Mouse (Mus musculus) forebrain, embryonic 14.5 days (tissue): Measurements from ENCODE around the gene Racgap1. TPM values are rescaled to one million over a fixed set of nuclear protein-coding genes. Genes with fewer than 3 reads are reported as not detected.
A peak's percentile ranks its signal among the peaks of the same experiment; 100 is the strongest.

Source experiments
- ATAC-seq: fragments of 200-750 bp; cut with Nextera tagmentation; 2 replicates; pipeline ENCODE4 v1.8.0; 2017; ENCODE audit warnings: mild to moderate bottlenecking, moderate library complexity
- DNase-seq: peaks from one replicate; pipeline ENCODE4 v3.0.0-alpha.2; 2015; ENCODE audit warnings: low spot score
- H3K27ac ChIP-seq: fragments of 300-500 bp; sonication (generic); 2 replicates; pipeline ENCODE4 v1.5.1; 2014; ENCODE audit warnings: low read depth, mild to moderate bottlenecking, control low read depth, low read length, moderate library complexity
- H3K27me3 ChIP-seq: fragments of 300-500 bp; sonication (generic); replicated peaks from 2 replicates; pipeline ENCODE4 v1.6.1; 2014; ENCODE audit warnings: low read length, control low read depth, mixed read lengths; ENCODE audit not compliant: control insufficient read depth, insufficient read depth
- H3K36me3 ChIP-seq: fragments of 300-500 bp; sonication (generic); 2 replicates; pipeline ENCODE4 v1.6.1; 2014; ENCODE audit warnings: low read length, control low read depth; ENCODE audit not compliant: control insufficient read depth, insufficient read depth
- H3K4me1 ChIP-seq: fragments of 300-500 bp; sonication (generic); 2 replicates; pipeline ENCODE4 v1.6.1; 2014; ENCODE audit warnings: antibody characterized with exemption, low read length, control low read depth; ENCODE audit not compliant: control insufficient read depth, insufficient read depth
- H3K4me2 ChIP-seq: fragments of 300-500 bp; sonication (generic); 2 replicates; pipeline ENCODE4 v1.6.1; 2014; ENCODE audit warnings: mild to moderate bottlenecking, control low read depth, low read length
- H3K4me3 ChIP-seq: fragments of 300-500 bp; sonication (generic); 2 replicates; pipeline ENCODE4 v1.5.1; 2014; ENCODE audit warnings: low read depth, low read length, control low read depth
- H3K9ac ChIP-seq: fragments of 300-500 bp; sonication (generic); 2 replicates; pipeline ENCODE4 v1.6.1; 2014; ENCODE audit warnings: mild to moderate bottlenecking, low read length, control low read depth, moderate library complexity
- H3K9me3 ChIP-seq: fragments of 300-500 bp; sonication (generic); replicated peaks from 2 replicates; pipeline ENCODE4 v1.6.1; 2016; ENCODE audit warnings: low read length, control low read depth, mixed read lengths; ENCODE audit not compliant: control insufficient read depth
- WGBS: fragments of 180-500 bp; shearing (Covaris S2); extraction: QIAGEN DNeasy Blood & Tissue Kit; methylation state at CpG from one replicate; pipeline ENCODE4 v1.1.7; 2014; 5-methylcytosine and 5-hydroxymethylcytosine counted together
- polyA plus RNA-seq: library from polyadenylated mRNA; unstranded; fragments of >200 nt; fragmentation: Nextera tagmentation; extraction: Ambion mirVana; gene quantifications from 2 replicates; pipeline ENCODE4 v1.2.1, GENCODE M21; 2014

Racgap1 gene
- polyA plus RNA-seq, 1 experiment from 2014 or later = 78.9 TPM

DNA sequence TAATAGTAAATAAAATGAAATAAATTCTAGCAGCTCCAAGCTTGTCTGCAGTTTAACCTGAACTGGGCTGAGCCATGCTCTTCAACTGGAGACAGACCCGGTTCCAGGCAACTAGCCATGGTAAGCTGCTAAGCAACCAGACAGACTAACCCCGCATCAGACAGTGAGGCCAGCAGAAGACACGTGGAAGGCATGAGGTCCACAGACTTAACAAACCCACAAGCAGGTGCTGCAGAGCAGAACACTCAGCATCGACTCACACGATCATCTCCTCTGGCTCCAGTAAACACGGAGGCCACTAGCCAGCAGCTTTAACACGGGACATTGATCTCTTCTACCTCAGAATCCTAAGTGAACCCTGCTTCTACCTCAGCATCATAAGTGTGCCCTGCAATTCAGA lies 6.7 kb downstream of the Racgap1 start:
- Histone ChIP-seq H3K9me3 (no peaks in the 10 kb centered on the region), H3K27ac (no peak overlapping the region; the same call in 1 of the 2 replicates), H3K27me3 (no peaks in the 10 kb centered on the region), H3K36me3 (peaks cover 8% of the 10 kb centered on the region), H3K4me3 (no peak overlapping the region), H3K9ac (peak overlapping the region; percentile 46), H3K4me2 (0 out of 2 replicates have a peak overlapping the region, but pooled peaks have one; percentile 9), H3K4me1 (peaks cover 34% of the 10 kb centered on the region)
- no peak for DNase-seq
- no peak for ATAC-seq
- WGBS = 58% methylated on average over 7 of the region's 7 CpGs

DNA sequence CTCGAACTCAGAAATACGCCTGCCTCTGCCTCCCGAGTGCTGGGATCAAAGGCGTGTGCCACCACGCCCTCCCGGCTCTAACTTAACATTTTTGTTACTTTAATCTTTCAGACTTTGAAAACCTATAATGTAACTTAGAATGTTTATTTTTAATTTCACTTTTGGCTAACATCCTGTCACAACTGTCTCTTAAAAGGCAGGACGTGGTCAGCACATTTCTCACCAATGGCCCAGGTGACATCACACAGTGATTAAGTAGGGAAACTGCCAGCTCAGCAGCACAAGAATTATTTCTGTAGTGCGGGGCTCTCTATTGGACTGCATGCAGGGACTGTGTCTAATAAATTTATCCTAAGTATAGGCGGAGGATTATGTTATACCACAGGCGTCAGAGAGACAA lies 7.6 kb downstream of the Racgap1 start:
- H3K4me1 ChIP-seq = peaks cover 25% of the 10 kb centered on the region

DNA sequence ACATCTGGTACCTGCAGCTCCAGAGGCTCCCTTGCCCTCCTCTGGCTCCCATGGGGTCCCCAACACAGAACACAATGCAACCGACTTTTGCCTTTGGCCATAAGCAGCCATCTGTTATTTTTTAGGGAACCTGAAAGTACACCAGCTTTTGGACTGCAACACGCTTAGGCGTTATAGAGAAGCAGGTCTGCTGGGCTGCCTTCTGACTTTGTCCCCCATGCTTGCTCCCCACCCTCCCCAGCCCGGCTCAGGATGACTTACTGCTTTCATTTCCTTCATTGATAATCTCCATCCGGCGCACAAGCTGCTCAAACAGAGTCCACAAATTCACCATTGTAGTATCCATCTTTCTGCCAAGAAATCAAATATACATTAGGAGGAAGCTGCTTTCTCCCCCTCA lies 8.8 kb downstream of the Racgap1 start:
- H3K27me3 ChIP-seq = no peaks in the 10 kb centered on the region
- H3K4me1 ChIP-seq = peaks cover 16% of the 10 kb centered on the region
- 86% methylated on average over 6 of the region's 6 CpGs for WGBS
- no peak overlapping the region for H3K4me3 ChIP-seq
- ATAC-seq (no peak), DNase-seq (no peak)
- H3K4me2 ChIP-seq = no peak overlapping the region
- no peak overlapping the region for H3K27ac ChIP-seq
- no peaks in the 10 kb centered on the region for H3K9me3 ChIP-seq
- peaks cover 27% of the 10 kb centered on the region for H3K36me3 ChIP-seq
- H3K9ac ChIP-seq = no peak overlapping the region

More for the DNA sequence above, 7.6 kb downstream of the Racgap1 start:
- Histone ChIP-seq H3K4me3 (no peak overlapping the region), H3K9ac (no peak overlapping the region), H3K9me3 (no peaks in the 10 kb centered on the region), H3K27me3 (no peaks in the 10 kb centered on the region), H3K4me2 (no peak overlapping the region), H3K36me3 (peaks cover 16% of the 10 kb centered on the region), H3K27ac (no peak overlapping the region)
- no peak for DNase-seq
- no peak for ATAC-seq
- 74% methylated on average over 10 of the region's 10 CpGs for WGBS

DNA sequence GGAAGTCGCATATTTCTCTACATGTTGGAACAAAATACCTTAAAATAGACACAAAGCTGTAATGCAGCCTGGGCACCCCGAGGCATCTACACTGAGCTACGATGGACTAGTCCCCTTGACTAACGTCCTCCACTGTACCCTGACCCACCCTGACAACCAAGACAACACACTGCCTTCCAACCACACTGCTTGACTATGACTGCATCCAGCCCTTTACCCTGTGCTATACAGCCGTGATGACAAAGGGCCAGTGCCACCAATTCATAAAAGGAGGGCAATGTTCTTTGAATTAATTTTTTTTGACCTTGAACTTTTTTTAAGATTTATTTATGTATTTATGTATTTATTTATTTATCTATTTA lies 13.4 kb downstream of the Racgap1 start:
- 89% methylated on average over 5 of the region's 5 CpGs for WGBS
- Histone ChIP-seq H3K9me3 (no peaks in the 10 kb centered on the region), H3K4me2 (no peak overlapping the region), H3K27me3 (no peaks in the 10 kb centered on the region), H3K36me3 (peaks cover 66% of the 10 kb centered on the region), H3K27ac (peak overlapping the region; percentile 76), H3K9ac (no peak overlapping the region), H3K4me1 (no peaks in the 10 kb centered on the region), H3K4me3 (no peak overlapping the region)
- no peak for DNase-seq
- no peak for ATAC-seq

DNA sequence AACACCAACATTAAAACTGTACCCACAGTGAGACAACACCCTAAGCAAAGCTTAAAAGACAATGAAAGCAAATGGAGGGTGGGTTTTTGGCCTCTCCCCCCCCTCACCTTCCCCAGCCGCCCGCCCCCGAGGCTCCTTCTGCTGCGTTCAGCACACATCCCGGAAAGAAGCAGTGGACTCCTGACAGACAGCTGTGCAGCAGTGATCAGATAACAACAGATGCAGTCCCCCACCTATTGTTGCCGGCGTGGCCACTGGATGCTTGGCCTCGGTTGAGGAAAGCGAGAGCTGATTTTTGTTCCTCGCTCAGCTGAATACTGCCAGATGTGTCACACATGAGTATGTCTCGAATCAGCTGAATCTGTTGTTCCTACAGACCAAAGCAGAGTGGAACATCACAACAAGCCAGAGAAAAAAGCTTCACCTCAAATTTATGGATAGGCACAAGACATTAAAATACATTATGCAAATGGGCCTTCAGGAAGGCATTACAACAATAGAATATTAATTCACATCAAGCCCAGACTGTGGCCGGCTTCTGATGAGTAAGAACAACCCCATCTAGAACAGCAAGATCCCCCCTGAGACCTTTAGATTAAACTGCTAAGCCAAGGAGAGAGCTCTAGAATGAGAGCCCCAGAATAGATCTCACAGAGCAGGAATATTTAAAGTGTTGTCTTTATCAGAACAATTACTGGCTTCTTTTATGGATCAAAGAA lies 13.9 kb downstream of the Racgap1 start:
- no peak overlapping the region for H3K9ac ChIP-seq
- H3K4me1 ChIP-seq = no peaks in the 10 kb centered on the region
- H3K4me2 ChIP-seq = no peak overlapping the region
- H3K9me3 ChIP-seq = no peaks in the 10 kb centered on the region
- H3K4me3 ChIP-seq = no peak overlapping the region
- DNase-seq = no peak
- peak overlapping the region; percentile 76 for H3K27ac ChIP-seq
- no peak for ATAC-seq
- peaks cover 71% of the 10 kb centered on the region for H3K36me3 ChIP-seq
- H3K27me3 ChIP-seq = no peaks in the 10 kb centered on the region
- WGBS = 75% methylated on average over 12 of the region's 12 CpGs

DNA sequence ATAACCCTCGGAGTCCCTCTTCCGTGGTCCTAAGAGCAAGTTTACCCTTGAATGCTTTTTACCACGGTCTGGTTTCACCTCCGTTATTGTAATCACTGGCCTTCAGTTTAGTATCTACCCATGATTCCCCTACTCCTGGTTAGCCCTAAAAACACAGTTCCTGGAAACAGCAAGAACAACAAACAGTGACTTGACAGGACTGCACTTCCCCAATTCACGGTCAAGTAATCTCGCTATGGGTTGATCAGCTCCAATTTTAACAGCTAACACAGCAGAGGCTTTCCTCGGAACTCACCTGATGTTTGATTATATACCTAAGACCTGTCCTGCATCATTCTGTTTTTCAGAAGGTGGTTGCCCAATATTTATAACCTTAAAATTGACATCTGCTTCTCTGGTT lies 16.8 kb downstream of the Racgap1 start:
- H3K4me1 ChIP-seq = no peaks in the 10 kb centered on the region
- H3K4me3 ChIP-seq = no peak overlapping the region
- H3K9me3 ChIP-seq = no peaks in the 10 kb centered on the region
- WGBS = 93% methylated on average over 7 of the region's 7 CpGs
- no peak overlapping the region for H3K9ac ChIP-seq
- H3K36me3 ChIP-seq = peaks cover 90% of the 10 kb centered on the region
- no peak overlapping the region for H3K4me2 ChIP-seq
- no peaks in the 10 kb centered on the region for H3K27me3 ChIP-seq
- H3K27ac ChIP-seq = no peak overlapping the region
- DNase-seq (no peak), ATAC-seq (no peak)

DNA sequence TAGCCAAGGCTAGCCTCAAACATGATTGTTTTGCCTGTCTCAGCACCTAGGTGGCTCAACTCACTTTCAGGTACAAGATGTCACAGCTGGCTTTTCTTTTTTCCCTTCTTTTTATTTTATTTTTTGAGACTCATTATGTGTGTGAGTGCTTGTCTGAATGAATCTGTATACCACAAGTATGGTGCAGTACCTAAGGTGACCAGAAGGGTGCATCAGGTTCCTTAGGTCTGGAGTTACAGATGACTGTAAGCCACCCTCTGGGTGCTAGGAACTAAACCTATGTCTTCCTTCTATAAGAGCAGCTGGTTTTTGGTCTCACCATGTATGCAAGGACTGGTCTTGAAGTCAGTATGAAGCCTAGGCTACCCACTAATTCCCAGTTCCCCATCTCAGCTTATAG lies 19.8 kb downstream of the Racgap1 start:
- no peak overlapping the region for H3K4me3 ChIP-seq
- no peaks in the 10 kb centered on the region for H3K27me3 ChIP-seq
- no peaks in the 10 kb centered on the region for H3K9me3 ChIP-seq
- ATAC-seq (no peak), DNase-seq (no peak)
- H3K9ac ChIP-seq = no peak overlapping the region
- peaks cover 87% of the 10 kb centered on the region for H3K36me3 ChIP-seq
- H3K27ac ChIP-seq = no peak overlapping the region
- H3K4me2 ChIP-seq = no peak overlapping the region
- no peaks in the 10 kb centered on the region for H3K4me1 ChIP-seq

DNA sequence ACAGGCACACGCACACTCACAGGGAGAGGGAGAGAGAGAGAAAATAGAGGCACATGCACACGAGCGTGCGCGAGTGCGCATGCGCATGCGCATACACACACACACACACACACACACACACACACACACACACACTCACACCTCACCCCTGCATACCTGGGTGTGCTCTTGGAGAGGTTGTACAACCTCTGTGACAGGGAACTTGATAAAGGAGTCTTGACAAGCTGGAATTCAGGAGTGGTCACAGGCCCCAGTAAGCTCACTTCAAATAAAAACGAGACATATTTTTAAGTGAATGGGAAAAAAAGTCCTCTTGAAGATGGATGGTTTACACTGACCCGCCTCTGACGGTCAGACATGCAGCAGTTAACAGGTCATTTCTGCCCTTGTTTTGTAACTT lies 29.4 kb downstream of the Racgap1 start:
- Histone ChIP-seq H3K9ac (no peak overlapping the region), H3K4me2 (no peak overlapping the region), H3K27me3 (no peaks in the 10 kb centered on the region), H3K36me3 (peaks cover 68% of the 10 kb centered on the region), H3K9me3 (no peaks in the 10 kb centered on the region), H3K27ac (no peak overlapping the region), H3K4me3 (no peak overlapping the region), H3K4me1 (no peaks in the 10 kb centered on the region)
- DNase-seq (no peak), ATAC-seq (no peak)
- WGBS = 95% methylated on average over 11 of the region's 11 CpGs

DNA sequence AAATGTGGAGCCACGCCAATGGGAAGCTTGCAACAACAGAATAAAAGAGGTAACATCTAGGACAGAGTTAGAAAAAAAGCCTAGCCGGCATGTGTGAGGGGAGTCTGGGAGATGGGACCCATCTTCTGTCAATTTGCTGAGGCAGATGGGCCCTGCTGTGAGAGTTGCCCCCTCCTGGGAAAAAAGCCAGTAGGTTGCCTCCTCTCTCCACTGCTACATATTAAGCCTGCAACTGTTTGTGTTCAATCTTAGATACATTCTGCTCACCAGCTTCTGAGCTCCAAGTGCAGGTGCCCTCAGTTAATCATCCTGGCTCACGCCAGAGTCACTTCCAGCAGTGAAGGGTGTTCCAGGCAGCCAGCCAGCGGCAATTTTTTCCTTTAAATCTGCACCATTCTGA lies 31.6 kb downstream of the Racgap1 start:
- Histone ChIP-seq H3K4me1 (peaks cover 7% of the 10 kb centered on the region), H3K27ac (0 out of 2 replicates have a peak overlapping the region, but pooled peaks have one; percentile 18), H3K9ac (no peak overlapping the region), H3K27me3 (no peaks in the 10 kb centered on the region), H3K4me2 (no peak overlapping the region), H3K9me3 (no peaks in the 10 kb centered on the region), H3K36me3 (peaks cover 47% of the 10 kb centered on the region), H3K4me3 (no peak overlapping the region)
- peak; percentile 63 for DNase-seq
- WGBS = 69% methylated on average over 4 of the region's 4 CpGs
- no peak; the same call in 1 of the 2 replicates for ATAC-seq
